8 mouse cellular contexts compared by ENCODE assay signal in the genomic region with DNA sequence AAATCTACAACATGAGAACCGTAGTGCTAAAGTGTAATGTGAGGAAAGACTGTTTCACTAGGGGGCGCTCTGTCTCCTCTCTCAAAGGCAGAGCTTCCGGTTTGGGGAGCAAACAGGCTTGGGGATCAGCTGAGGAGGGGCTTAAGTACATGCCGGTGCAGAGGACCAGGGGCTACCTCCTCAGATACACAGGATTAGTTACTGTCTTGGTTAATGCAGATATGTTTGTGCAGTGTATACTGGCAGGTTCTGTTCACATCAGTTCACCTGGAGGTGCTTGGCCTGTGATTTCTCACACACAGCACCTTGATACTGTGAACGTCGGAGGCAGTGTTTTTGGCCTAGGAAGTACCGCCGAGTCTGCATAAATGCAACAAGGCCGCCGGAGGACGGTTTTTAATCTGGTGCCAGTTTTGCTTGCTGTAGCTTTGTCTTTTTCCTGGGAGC. TPM values are rescaled to one million over a fixed set of nuclear protein-coding genes. Genes with fewer than 3 reads are reported as not detected.
A peak's percentile ranks its signal among the peaks of the same experiment; 100 is the strongest.
DNase-seq lines count a peak whose midpoint lies in the region; ATAC-seq and TF ChIP-seq lines count a peak whose summit lies in the region.

No protein-coding gene starts in this region.

- peak; percentile 39; the same call in 1 of the 2 replicates for ATAC-seq in embryonic facial prominence, embryonic 11.5 days (replicated peaks; ENCODE audit: insufficient number of reproducible peaks, low FRiP score, low TSS enrichment, low read depth)
- no peak for ATAC-seq in heart, embryonic 13.5 days (ENCODE audit: extremely low read depth, insufficient number of reproducible peaks, low FRiP score, low TSS enrichment)
- ATAC-seq in kidney, postnatal 0 days (replicated peaks; ENCODE audit: low FRiP score, low read depth), result no peak; the same call in 1 of the 2 replicates

- peak; percentile 83 for TF ChIP-seq CTCF in kidney, postnatal 0 days (IDR thresholded peaks at IDR 0.05; ENCODE audit: low read depth)
- TF ChIP-seq CTCF in liver, adult 2 months (IDR thresholded peaks at IDR 0.05; ENCODE audit: low read depth, low read length), result peak; percentile 73

- no peaks in the 10 kb centered on the region for H3K4me1 ChIP-seq in embryonic facial prominence, embryonic 11.5 days (ENCODE audit: control insufficient read depth, insufficient read depth, low read length)
- H3K4me1 ChIP-seq in heart, embryonic 13.5 days, result 0 out of 2 replicates have a peak, but pooled peaks cover 4% of the 10 kb centered on the region
- no peaks in the 10 kb centered on the region for H3K4me1 ChIP-seq in kidney, postnatal 0 days (replicated peaks; ENCODE audit: insufficient read depth, low read length)
- no peaks in the 10 kb centered on the region for H3K4me1 ChIP-seq in liver, adult 2 months (ENCODE audit: control insufficient read depth, insufficient read depth, low read length)

- DNase-seq in B cell, adult 2 months, result peak; percentile 82 to 83
- peak; percentile 82 for DNase-seq in adrenal gland, postnatal 14 days
- peak; percentile 89 for DNase-seq in embryonic facial prominence, embryonic 11.5 days (ENCODE audit: low spot score)
- DNase-seq in kidney, postnatal 0 days (ENCODE audit: low spot score), result peak; percentile 86
- peak; percentile 58 for DNase-seq in liver, adult 2 months (ENCODE audit: extremely low read depth, low read depth, low spot score)
- peak; percentile 49 for DNase-seq in neural tube, embryonic 10.5 days (ENCODE audit: extremely low spot score, low spot score)
- DNase-seq in telencephalon, adult 2 months (ENCODE audit: low read depth, low spot score), result peak; percentile 62

- H3K9me3 ChIP-seq in embryonic facial prominence, embryonic 11.5 days (replicated peaks; ENCODE audit: control insufficient read depth, low read length), result no peaks in the 10 kb centered on the region
- no peaks in the 10 kb centered on the region for H3K9me3 ChIP-seq in heart, embryonic 13.5 days
- H3K9me3 ChIP-seq in kidney, postnatal 0 days (replicated peaks; ENCODE audit: low read length), result no peaks in the 10 kb centered on the region

- no peak for TF ChIP-seq POLR2A in liver, adult 2 months (IDR thresholded peaks at IDR 0.05; ENCODE audit: extremely low read depth, insufficient read depth, low read length)

- no peak overlapping the region for H3K27ac ChIP-seq in embryonic facial prominence, embryonic 11.5 days (replicated peaks; ENCODE audit: low read depth, low read length)
- no peak overlapping the region for H3K27ac ChIP-seq in heart, embryonic 13.5 days (replicated peaks)
- no peak overlapping the region for H3K27ac ChIP-seq in kidney, postnatal 0 days
- H3K27ac ChIP-seq in liver, adult 2 months (replicated peaks; ENCODE audit: insufficient read depth, low read depth, low read length), result no peak overlapping the region

- no peaks in the 10 kb centered on the region for H3K79me2 ChIP-seq in liver, adult 2 months (ENCODE audit: control insufficient read depth, insufficient read depth, low read length)

- 28% methylated on average over 11 of the region's 11 CpGs for WGBS in embryonic facial prominence, embryonic 11.5 days
- 26% methylated on average over 11 of the region's 11 CpGs for WGBS in heart, embryonic 13.5 days
- 31% methylated on average over 11 of the region's 11 CpGs for WGBS in kidney, postnatal 0 days
- WGBS in liver, adult 2 months, result 22% methylated on average over 11 of the region's 11 CpGs

- no peaks in the 10 kb centered on the region for H3K27me3 ChIP-seq in embryonic facial prominence, embryonic 11.5 days (ENCODE audit: control insufficient read depth, insufficient read depth, low read length)
- no peaks in the 10 kb centered on the region for H3K27me3 ChIP-seq in heart, embryonic 13.5 days (replicated peaks)
- H3K27me3 ChIP-seq in kidney, postnatal 0 days (ENCODE audit: insufficient read depth, low read length), result no peaks in the 10 kb centered on the region
- H3K27me3 ChIP-seq in liver, adult 2 months (ENCODE audit: control insufficient read depth, insufficient read depth, low read length), result no peaks in the 10 kb centered on the region

- no peaks in the 10 kb centered on the region for H3K36me3 ChIP-seq in embryonic facial prominence, embryonic 11.5 days (replicated peaks; ENCODE audit: control insufficient read depth, insufficient read depth, low read depth, low read length)
- no peaks in the 10 kb centered on the region for H3K36me3 ChIP-seq in heart, embryonic 13.5 days
- no peaks in the 10 kb centered on the region for H3K36me3 ChIP-seq in kidney, postnatal 0 days (ENCODE audit: insufficient read depth, low read length)
- H3K36me3 ChIP-seq in liver, adult 2 months (ENCODE audit: control insufficient read depth, insufficient read depth, low read length), result no peaks in the 10 kb centered on the region

- H3K4me3 ChIP-seq in embryonic facial prominence, embryonic 11.5 days (ENCODE audit: low read depth, low read length), result no peak overlapping the region
- H3K4me3 ChIP-seq in heart, embryonic 13.5 days, result peak overlapping the region; percentile 17; the same call in 1 of the 2 replicates
- no peak overlapping the region for H3K4me3 ChIP-seq in kidney, postnatal 0 days (replicated peaks; ENCODE audit: low read depth, low read length)
- H3K4me3 ChIP-seq in liver, adult 2 months (ENCODE audit: insufficient read depth, low read depth, low read length), result no peak overlapping the region

- H3K4me2 ChIP-seq in embryonic facial prominence, embryonic 11.5 days (ENCODE audit: low read depth, low read length), result peak overlapping the region; percentile 16; the same call in 1 of the 2 replicates
- H3K4me2 ChIP-seq in heart, embryonic 13.5 days, result peak overlapping the region; percentile 54
- peak overlapping the region; percentile 41 for H3K4me2 ChIP-seq in kidney, postnatal 0 days (ENCODE audit: low read length)

- H3K9ac ChIP-seq in embryonic facial prominence, embryonic 11.5 days (replicated peaks; ENCODE audit: low read length), result no peak overlapping the region
- H3K9ac ChIP-seq in heart, embryonic 13.5 days, result peak overlapping the region; percentile 41
- H3K9ac ChIP-seq in kidney, postnatal 0 days (ENCODE audit: low read depth, low read length), result no peak overlapping the region
- no peak overlapping the region for H3K9ac ChIP-seq in liver, adult 2 months (ENCODE audit: low read depth, low read length)

RNA-seq across cellular contexts. Expression of a gene that starts 27.5 kb away (rescaled TPM):
- 12.3 and 14.0 TPM in 2 replicates for total RNA-seq in adrenal gland, postnatal 14 days (2021)
- polyA plus RNA-seq in embryonic facial prominence, embryonic 11.5 days (2014; fragmentation: Nextera tagmentation; extraction: Ambion mirVana), result 18.9 and 19.6 TPM in 2 replicates
- 9.1 and 11.0 TPM in 2 replicates for polyA plus RNA-seq in heart, embryonic 13.5 days (2015; fragmentation: Nextera tagmentation; extraction: Ambion mirVana)
- polyA plus RNA-seq in kidney, postnatal 0 days (2015; fragmentation: Nextera tagmentation; extraction: Ambion mirVana), result 13.8 and 13.9 TPM in 2 replicates
- 13.0 and 13.5 TPM in 2 replicates for total RNA-seq in liver, adult 2 months (2014; rRNA removed)
- polyA plus RNA-seq in liver, adult 2 months (2012; rRNA removed), result 7.4 and 8.9 TPM in 2 replicates

RNA-seq across cellular contexts. Expression of a gene that starts 50.3 kb away (rescaled TPM):
- total RNA-seq in adrenal gland, postnatal 14 days (2021), result 53.5 and 67.5 TPM in 2 replicates
- polyA plus RNA-seq in embryonic facial prominence, embryonic 11.5 days (2014; fragmentation: Nextera tagmentation; extraction: Ambion mirVana), result 70.8 and 86.6 TPM in 2 replicates
- polyA plus RNA-seq in heart, embryonic 13.5 days (2015; fragmentation: Nextera tagmentation; extraction: Ambion mirVana), result 58.5 and 65.1 TPM in 2 replicates
- polyA plus RNA-seq in kidney, postnatal 0 days (2015; fragmentation: Nextera tagmentation; extraction: Ambion mirVana), result 68.3 and 69.0 TPM in 2 replicates
- total RNA-seq in liver, adult 2 months (2014; rRNA removed), result 14.2 and 18.4 TPM in 2 replicates
- polyA plus RNA-seq in liver, adult 2 months (2012; rRNA removed), result 1.0 and 1.9 TPM in 2 replicates

Comparison
In these comparisons a context has a peak if more than half of its experiments do, and no peak if none do; other contexts are left out.
1. RNA of a gene that starts 50.3 kb away (polyA plus RNA-seq): 70.8 to 86.6 TPM in embryonic facial prominence, embryonic 11.5 days, 68.3 to 69.0 TPM in kidney, postnatal 0 days and 58.5 to 65.1 TPM in heart, embryonic 13.5 days; 1.0 to 1.9 TPM in liver, adult 2 months; every median in the first group is over 10 times any median in the second.
2. Peak in every context shown above with its lines, with median percentiles within 50 percentile points of each other: DNase-seq and H3K4me2 ChIP-seq.